Mouse (Mus musculus) olfactory bulb, adult 2 months (tissue): ENCODE results near the gene Mrps34. TPM values are rescaled to one million over a fixed set of nuclear protein-coding genes. Genes with fewer than 3 reads are reported as not detected.

ENCODE experiments used
- H3K27ac ChIP-seq: fragments of 200-500 bp; 2 replicates; pipeline ENCODE4 v1.5.1; 2012; ENCODE audit warnings: low read depth, low read length; ENCODE audit not compliant: insufficient read depth
- H3K4me1 ChIP-seq: fragments of 200-500 bp; 2 replicates; pipeline ENCODE4 v1.6.1; 2012; ENCODE audit warnings: low read length; ENCODE audit not compliant: control insufficient read depth, insufficient read depth
- H3K4me3 ChIP-seq: fragments of 200-500 bp; 2 replicates; pipeline ENCODE4 v1.5.1; 2012; ENCODE audit warnings: mild to moderate bottlenecking, low read depth, low read length, moderate library complexity; ENCODE audit not compliant: insufficient read depth
- CTCF ChIP-seq: fragments of 200-500 bp; IDR thresholded peaks from 2 replicates; pipeline ENCODE4 v1.5.1; 2012; ENCODE audit warnings: low read depth, mild to moderate bottlenecking, low read length, moderate library complexity; ENCODE audit not compliant: insufficient read depth
- POLR2A ChIP-seq: fragments of 200-500 bp; IDR thresholded peaks from 2 replicates; pipeline ENCODE4 v1.6.1; 2012; ENCODE audit warnings: mild to moderate bottlenecking, low read depth, low read length, moderate library complexity; ENCODE audit not compliant: insufficient read depth
- WGBS: fragments of 180-500 bp; shearing (Covaris S2); methylation state at CpG from one replicate; pipeline ENCODE4 v1.1.7; 2018; 5-methylcytosine and 5-hydroxymethylcytosine counted together
- polyA plus RNA-seq: library from polyadenylated mRNA; stranded (reverse); fragments of >200 nt; gene quantifications from 2 replicates; pipeline ENCODE4 v1.2.4, GENCODE M21; 2012; ENCODE audit warnings: low replicate concordance; ENCODE audit not compliant: missing spikeins, insufficient read depth, insufficient read length

The Mrps34 gene
- polyA plus RNA-seq = not detected in 2 replicates

- peaks cover 42% of the 10 kb centered on the region for H3K4me1 ChIP-seq
- WGBS = under 1% methylated on average over 62 of the region's 62 CpGs
- H3K4me3 ChIP-seq = peak within 1 kb of the TSS; percentile 66
Measured at GRCm38 (mm10) chr17:24894995-24895547, at the start of gene Mrps34, which contains the start of gene Eme2. Gene Mrps34, plus strand, starts transcription at chr17:24895116. Gene Eme2, minus strand, starts transcription at chr17:24895087.

GRCm38 (mm10) chr17:24847386-24847785, 47.5 kb upstream of the Mrps34 start:
- Histone ChIP-seq H3K4me3 (no peak overlapping the region), H3K27ac (no peak overlapping the region), H3K4me1 (peaks cover 4% of the 10 kb centered on the region)
- WGBS = 100% methylated on average over 1 of the region's 1 CpGs
- no peak for TF ChIP-seq CTCF
- TF ChIP-seq POLR2A = no peak

More at GRCm38 (mm10) chr17:24894995-24895547, at the start of gene Mrps34, which contains the start of gene Eme2:
- H3K27ac ChIP-seq = peak within 1 kb of the TSS; percentile 38; the same call in 1 of the 2 replicates
- TF ChIP-seq CTCF = 0 out of 2 replicates have a peak, but pooled peaks have one; percentile 2
- peak; percentile 56; the same call in 1 of the 2 replicates for TF ChIP-seq POLR2A

- no peak overlapping the region for H3K27ac ChIP-seq
- no peak for TF ChIP-seq CTCF
- no peak overlapping the region for H3K4me3 ChIP-seq
- H3K4me1 ChIP-seq = peaks cover 4% of the 10 kb centered on the region
Measured at GRCm38 (mm10) chr17:24848600-24849031, 46.3 kb upstream of the Mrps34 start.

- WGBS = under 1% methylated on average over 21 of the region's 21 CpGs
- Histone ChIP-seq H3K27ac (peak overlapping the region; percentile 91), H3K4me3 (peak overlapping the region; percentile 65), H3K4me1 (peaks cover 4% of the 10 kb centered on the region)
- TF ChIP-seq POLR2A (no peak), CTCF (no peak)
Measured at GRCm38 (mm10) chr17:24849733-24850064, 45.2 kb upstream of the Mrps34 start.

- WGBS = under 1% methylated on average over 58 of the region's 58 CpGs
- Histone ChIP-seq H3K27ac (peak within 1 kb of the TSS; percentile 91), H3K4me3 (peak within 1 kb of the TSS; percentile 65), H3K4me1 (peaks cover 5% of the 10 kb centered on the region)
- TF ChIP-seq CTCF = no peak
- peak; percentile 72; the same call in 1 of the 2 replicates for TF ChIP-seq POLR2A
Measured at GRCm38 (mm10) chr17:24850065-24850772, 44.7 kb upstream of the Mrps34 start, which contains the start of gene Fahd1. Gene Fahd1, minus strand, starts transcription at chr17:24850364.

GRCm38 (mm10) chr17:24850773-24851127, 44.2 kb upstream of the Mrps34 start:
- Histone ChIP-seq H3K27ac (peak overlapping the region; percentile 17), H3K4me3 (peak overlapping the region; percentile 65), H3K4me1 (peaks cover 9% of the 10 kb centered on the region)
- WGBS = 0% methylated on average over 20 of the region's 20 CpGs
- no peak for TF ChIP-seq POLR2A
- no peak for TF ChIP-seq CTCF

- TF ChIP-seq CTCF (no peak), POLR2A (no peak)
- Histone ChIP-seq H3K4me1 (peaks cover 15% of the 10 kb centered on the region), H3K4me3 (no peak overlapping the region), H3K27ac (no peak overlapping the region)
- WGBS = 75% methylated on average over 10 of the region's 10 CpGs
Measured at GRCm38 (mm10) chr17:24851381-24852125, 43.4 kb upstream of the Mrps34 start.

- WGBS = 43% methylated on average over 3 of the region's 3 CpGs
- no peak overlapping the region for H3K27ac ChIP-seq
- TF ChIP-seq POLR2A = no peak
- no peak for TF ChIP-seq CTCF
- peaks cover 23% of the 10 kb centered on the region for H3K4me1 ChIP-seq
- no peak overlapping the region for H3K4me3 ChIP-seq
Measured at GRCm38 (mm10) chr17:24855838-24856464, 39.0 kb upstream of the Mrps34 start.
